Mouse (Mus musculus) heart, embryonic 13.5 days (tissue): Measurements from ENCODE around the gene Sypl. TPM values are rescaled to one million over a fixed set of nuclear protein-coding genes. Genes with fewer than 3 reads are reported as not detected.

Experiments used
- ATAC-seq: fragments of 200-750 bp; cut with Nextera tagmentation; 2 replicates; pipeline ENCODE4 v1.8.0; 2017; ENCODE audit warnings: moderate TSS enrichment; ENCODE audit not compliant: insufficient number of reproducible peaks, low FRiP score, low TSS enrichment; ENCODE audit errors: extremely low read depth
- H3K27ac ChIP-seq: fragments of 300-500 bp; sonication (generic); replicated peaks from 2 replicates; pipeline ENCODE4 v1.5.1; 2015; ENCODE audit warnings: moderate library complexity, mild to moderate bottlenecking, inconsistent platforms
- H3K27me3 ChIP-seq: fragments of 300-500 bp; sonication (generic); replicated peaks from 2 replicates; pipeline ENCODE4 v1.6.1; 2015; ENCODE audit warnings: mild to moderate bottlenecking, inconsistent platforms
- H3K36me3 ChIP-seq: fragments of 300-500 bp; sonication (generic); 2 replicates; pipeline ENCODE4 v1.6.1; 2015; ENCODE audit warnings: mild to moderate bottlenecking, inconsistent platforms
- H3K4me1 ChIP-seq: fragments of 300-500 bp; sonication (generic); 2 replicates; pipeline ENCODE4 v1.6.1; 2015; ENCODE audit warnings: inconsistent platforms
- H3K4me2 ChIP-seq: fragments of 300-500 bp; sonication (generic); 2 replicates; pipeline ENCODE4 v1.6.1; 2015; ENCODE audit warnings: inconsistent platforms, mild to moderate bottlenecking, moderate library complexity
- H3K4me3 ChIP-seq: fragments of 300-500 bp; sonication (generic); 2 replicates; pipeline ENCODE4 v1.5.1; 2015; ENCODE audit warnings: moderate library complexity, mild to moderate bottlenecking, inconsistent platforms
- H3K9ac ChIP-seq: fragments of 300-500 bp; sonication (generic); 2 replicates; pipeline ENCODE4 v1.6.1; 2015; ENCODE audit warnings: inconsistent platforms, mild to moderate bottlenecking, moderate library complexity
- H3K9me3 ChIP-seq: fragments of 300-500 bp; sonication (generic); 2 replicates; pipeline ENCODE4 v1.6.1; 2016; ENCODE audit warnings: inconsistent platforms
- WGBS: fragments of 180-500 bp; shearing (Covaris S2); methylation state at CpG from one replicate; pipeline ENCODE4 v1.1.7; 2015; ENCODE audit warnings: mixed read lengths; 5-methylcytosine and 5-hydroxymethylcytosine counted together
- polyA plus RNA-seq: library from polyadenylated mRNA; unstranded; fragments of >200 nt; fragmentation: Nextera tagmentation; extraction: Ambion mirVana; gene quantifications from 2 replicates; pipeline ENCODE4 v1.2.1, GENCODE M21; 2015

The Sypl gene
- polyA plus RNA-seq, 1 experiment from 2014 or later: 79.8 TPM

GRCm38 (mm10) chr12:33020011-33020410 is 66.3 kb downstream of the Sypl start:
- Histone ChIP-seq H3K27ac (no peak overlapping the region), H3K4me3 (no peak overlapping the region), H3K9ac (no peak overlapping the region), H3K36me3 (no peaks in the 10 kb centered on the region), H3K4me1 (no peaks in the 10 kb centered on the region), H3K27me3 (peaks cover 17% of the 10 kb centered on the region), H3K4me2 (no peak overlapping the region), H3K9me3 (no peaks in the 10 kb centered on the region)
- WGBS: 78% methylated on average over 6 of the region's 6 CpGs
- no peak for ATAC-seq

GRCm38 (mm10) chr12:33021140-33021539 is 67.4 kb downstream of the Sypl start:
- H3K27me3 ChIP-seq: peaks cover 15% of the 10 kb centered on the region; the same call in 1 of the 2 replicates
- H3K4me3 ChIP-seq: no peak overlapping the region
- H3K9me3 ChIP-seq: no peaks in the 10 kb centered on the region
- H3K27ac ChIP-seq: no peak overlapping the region
- H3K4me1 ChIP-seq: no peaks in the 10 kb centered on the region
- ATAC-seq: no peak
- no peak overlapping the region for H3K9ac ChIP-seq
- H3K4me2 ChIP-seq: no peak overlapping the region
- WGBS: 67% methylated on average over 9 of the region's 9 CpGs
- H3K36me3 ChIP-seq: no peaks in the 10 kb centered on the region

- H3K4me3 ChIP-seq: no peak overlapping the region
- ATAC-seq: no peak
- H3K36me3 ChIP-seq: no peaks in the 10 kb centered on the region
- no peaks in the 10 kb centered on the region for H3K9me3 ChIP-seq
- H3K27me3 ChIP-seq: peaks cover 10% of the 10 kb centered on the region; the same call in 1 of the 2 replicates
- no peak overlapping the region for H3K27ac ChIP-seq
- WGBS: 81% methylated on average over 4 of the region's 4 CpGs
- no peak overlapping the region for H3K9ac ChIP-seq
- no peak overlapping the region for H3K4me2 ChIP-seq
- H3K4me1 ChIP-seq: no peaks in the 10 kb centered on the region
These were observed 68.1 kb downstream of the Sypl start for GRCm38 (mm10) chr12:33021751-33022150.

GRCm38 (mm10) chr12:33024524-33024923 is 70.8 kb downstream of the Sypl start:
- Histone ChIP-seq H3K27me3 (peaks cover 15% of the 10 kb centered on the region; the same call in 1 of the 2 replicates), H3K4me1 (peaks cover 17% of the 10 kb centered on the region), H3K4me3 (no peak overlapping the region), H3K36me3 (no peaks in the 10 kb centered on the region), H3K27ac (no peak overlapping the region), H3K9ac (no peak overlapping the region), H3K4me2 (no peak overlapping the region), H3K9me3 (no peaks in the 10 kb centered on the region)
- no peak for ATAC-seq
- 41% methylated on average over 6 of the region's 6 CpGs for WGBS

- Histone ChIP-seq H3K4me3 (peak overlapping the region; percentile 29), H3K36me3 (no peaks in the 10 kb centered on the region), H3K9me3 (no peaks in the 10 kb centered on the region), H3K4me2 (peak overlapping the region; percentile 62), H3K27ac (peak overlapping the region; percentile 39; the same call in 1 of the 2 replicates), H3K27me3 (peaks cover 27% of the 10 kb centered on the region; the same call in 1 of the 2 replicates), H3K9ac (peak overlapping the region; percentile 65; the same call in 1 of the 2 replicates), H3K4me1 (peaks cover 17% of the 10 kb centered on the region)
- WGBS: 2% methylated on average over 10 of the region's 10 CpGs
- no peak for ATAC-seq
These were observed 73.4 kb downstream of the Sypl start for GRCm38 (mm10) chr12:33027093-33027492.

- peaks cover 27% of the 10 kb centered on the region; the same call in 1 of the 2 replicates for H3K27me3 ChIP-seq
- H3K9me3 ChIP-seq: no peaks in the 10 kb centered on the region
- no peak overlapping the region for H3K9ac ChIP-seq
- no peak overlapping the region for H3K4me3 ChIP-seq
- ATAC-seq: no peak
- no peaks in the 10 kb centered on the region for H3K36me3 ChIP-seq
- WGBS: 47% methylated on average over 10 of the region's 10 CpGs
- no peak overlapping the region for H3K27ac ChIP-seq
- no peak overlapping the region for H3K4me2 ChIP-seq
- peaks cover 17% of the 10 kb centered on the region for H3K4me1 ChIP-seq
These were observed 74.5 kb downstream of the Sypl start for GRCm38 (mm10) chr12:33028109-33028691.

GRCm38 (mm10) chr12:33028708-33029107 is 75.0 kb downstream of the Sypl start:
- 54% methylated on average over 13 of the region's 13 CpGs for WGBS

More at GRCm38 (mm10) chr12:33028708-33029107, 75.0 kb downstream of the Sypl start:
- Histone ChIP-seq H3K4me1 (peaks cover 17% of the 10 kb centered on the region), H3K27me3 (peaks cover 27% of the 10 kb centered on the region; the same call in 1 of the 2 replicates), H3K36me3 (no peaks in the 10 kb centered on the region), H3K27ac (no peak overlapping the region), H3K9me3 (no peaks in the 10 kb centered on the region), H3K4me2 (no peak overlapping the region), H3K4me3 (no peak overlapping the region), H3K9ac (no peak overlapping the region)
- no peak for ATAC-seq

Other genes with a start within 250 kb of the Sypl start
- gene Nampt, start 134.3 kb upstream of the Sypl start, polyA plus RNA-seq: 15.2 and 17.3 TPM in 2 replicates
- 0.17 and 0.36 TPM in 2 replicates for gene Cdhr3, start 139.0 kb downstream of the Sypl start, polyA plus RNA-seq
- 7.7 and 7.9 TPM in 2 replicates for gene Atxn7l1, start 193.8 kb downstream of the Sypl start, polyA plus RNA-seq